Mouse (Mus musculus): ENCODE measurements around the gene Hist1h2an. TPM values are rescaled to one million over a fixed set of nuclear protein-coding genes. Genes with fewer than 3 reads are reported as not detected.
"Not testable (repeated sequence)": the region's sequence is repeated elsewhere in the genome, so short reads cannot be mapped to it uniquely, and the experiment has no call there.

Gene Hist1h2an
- polyA plus RNA-seq, 1 experiment, result 2.1 TPM

- H3K27me3 ChIP-seq (ENCODE audit: control insufficient read depth, insufficient read depth, low read length); H3K27ac ChIP-seq (ENCODE audit: control insufficient read depth, insufficient read depth, low read depth, low read length); H3K4me1 ChIP-seq (ENCODE audit: control insufficient read depth, insufficient read depth, low read length); H3K36me3 ChIP-seq (ENCODE audit: control insufficient read depth, insufficient read depth, low read length); H3K4me3 ChIP-seq (ENCODE audit: control insufficient read depth, low read depth, low read length): not testable (repeated sequence)
Observed at GRCm38 (mm10) chr13:21803058-21803457, 16.0 kb upstream of the Hist1h2an start.

- not testable (repeated sequence) for H3K4me1 ChIP-seq (ENCODE audit: control insufficient read depth, insufficient read depth, low read length); H3K27me3 ChIP-seq (ENCODE audit: control insufficient read depth, insufficient read depth, low read length); H3K27ac ChIP-seq (ENCODE audit: control insufficient read depth, insufficient read depth, low read depth, low read length); H3K4me3 ChIP-seq (ENCODE audit: control insufficient read depth, low read depth, low read length); H3K36me3 ChIP-seq (ENCODE audit: control insufficient read depth, insufficient read depth, low read length)
Observed at GRCm38 (mm10) chr13:21797163-21797562, 10.1 kb upstream of the Hist1h2an start.

DNA sequence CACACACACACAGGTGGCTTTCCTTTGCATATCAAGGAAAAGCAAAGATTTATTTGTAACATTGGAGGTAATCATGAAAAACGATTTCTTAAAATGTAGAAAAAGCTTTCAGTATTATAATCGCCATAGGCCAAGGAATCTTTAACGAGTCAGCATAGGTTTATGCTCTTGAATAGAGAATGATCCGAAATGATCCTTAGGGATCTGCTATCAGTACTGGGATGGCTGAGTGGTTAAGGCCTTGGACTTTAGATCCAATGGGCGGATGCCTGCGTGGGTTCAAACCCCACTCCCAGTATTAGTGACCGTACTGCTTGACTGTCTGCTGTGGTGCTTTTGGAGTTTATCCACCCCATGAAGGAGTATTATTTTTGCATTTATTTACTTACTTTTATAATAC, 8.6 kb upstream of the Hist1h2an start:
- TF ChIP-seq CTCF (IDR thresholded peaks at IDR 0.05; ENCODE audit: control insufficient read depth, insufficient read depth, insufficient replicate concordance, low read depth, low read length), result no peak
- TF ChIP-seq POLR2A (IDR thresholded peaks at IDR 0.05; ENCODE audit: control insufficient read depth, low read depth, low read length), result no peak
- Histone ChIP-seq H3K36me3 (ENCODE audit: control insufficient read depth, insufficient read depth, low read length) (no peaks in the 10 kb centered on the region), H3K4me3 (ENCODE audit: control insufficient read depth, low read depth, low read length) (no peak overlapping the region)

DNA sequence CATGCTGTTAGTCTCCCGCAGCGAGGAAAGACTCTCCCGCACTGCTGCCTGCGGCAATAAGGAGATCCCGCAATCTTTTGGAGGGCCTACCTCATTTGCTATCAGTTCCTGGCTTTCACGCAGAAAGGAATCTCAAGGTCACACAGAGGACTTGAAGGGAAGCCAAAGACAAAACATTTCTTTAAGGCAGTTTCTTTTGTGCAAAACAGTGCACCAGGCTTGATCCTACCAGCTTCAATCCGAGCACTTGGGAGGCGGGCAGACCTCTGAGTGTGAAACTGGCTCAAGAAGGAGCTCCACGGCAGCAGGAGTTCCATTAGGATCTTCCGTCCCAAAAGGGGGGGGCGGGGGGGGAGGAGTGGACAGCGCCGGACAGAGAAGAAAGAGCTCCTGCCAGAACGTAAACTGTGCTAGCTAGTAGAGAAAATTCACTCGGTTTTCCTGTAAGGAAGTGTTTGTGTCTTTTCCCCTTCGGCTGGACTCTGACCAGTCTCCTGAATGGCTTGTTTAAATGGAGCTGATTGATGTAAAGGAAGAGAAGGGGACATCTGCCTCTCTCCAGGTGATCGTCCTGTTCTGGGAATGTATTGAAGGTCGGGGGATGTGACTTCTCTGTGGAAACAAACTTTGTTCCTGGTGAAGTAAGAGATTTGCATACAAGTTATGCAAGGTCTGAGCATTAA, 3.7 kb upstream of the Hist1h2an start:
- Histone ChIP-seq H3K27ac (ENCODE audit: control insufficient read depth, insufficient read depth, low read depth, low read length) (no peak overlapping the region), H3K27me3 (ENCODE audit: control insufficient read depth, insufficient read depth, low read length) (no peaks in the 10 kb centered on the region), H3K4me3 (ENCODE audit: control insufficient read depth, low read depth, low read length) (peak overlapping the region; percentile 71), H3K36me3 (ENCODE audit: control insufficient read depth, insufficient read depth, low read length) (no peaks in the 10 kb centered on the region), H3K4me1 (ENCODE audit: control insufficient read depth, insufficient read depth, low read length) (peaks cover 2% of the 10 kb centered on the region; the same call in 1 of the 2 replicates)
- TF ChIP-seq POLR2A (IDR thresholded peaks at IDR 0.05; ENCODE audit: control insufficient read depth, low read depth, low read length) (no peak), CTCF (IDR thresholded peaks at IDR 0.05; ENCODE audit: control insufficient read depth, insufficient read depth, insufficient replicate concordance, low read depth, low read length) (no peak)

More for the DNA sequence above, 8.6 kb upstream of the Hist1h2an start:
- no peaks in the 10 kb centered on the region for H3K27me3 ChIP-seq (ENCODE audit: control insufficient read depth, insufficient read depth, low read length)
- H3K27ac ChIP-seq (ENCODE audit: control insufficient read depth, insufficient read depth, low read depth, low read length), result no peak overlapping the region
- H3K4me1 ChIP-seq (ENCODE audit: control insufficient read depth, insufficient read depth, low read length), result peaks cover 2% of the 10 kb centered on the region; the same call in 1 of the 2 replicates

- H3K36me3 ChIP-seq (ENCODE audit: control insufficient read depth, insufficient read depth, low read length), result no peaks in the 10 kb centered on the region
- H3K4me1 ChIP-seq (ENCODE audit: control insufficient read depth, insufficient read depth, low read length), result peaks cover 2% of the 10 kb centered on the region; the same call in 1 of the 2 replicates
- H3K4me3 ChIP-seq (ENCODE audit: control insufficient read depth, low read depth, low read length), result peak overlapping the region; percentile 63
- H3K27ac ChIP-seq (ENCODE audit: control insufficient read depth, insufficient read depth, low read depth, low read length), result no peak overlapping the region
- TF ChIP-seq POLR2A (IDR thresholded peaks at IDR 0.05; ENCODE audit: control insufficient read depth, low read depth, low read length), result no peak
- TF ChIP-seq CTCF (IDR thresholded peaks at IDR 0.05; ENCODE audit: control insufficient read depth, insufficient read depth, insufficient replicate concordance, low read depth, low read length), result no peak
- H3K27me3 ChIP-seq (ENCODE audit: control insufficient read depth, insufficient read depth, low read length), result no peaks in the 10 kb centered on the region
Observed at GRCm38 (mm10) chr13:21789925-21790324, 2.9 kb upstream of the Hist1h2an start.

GRCm38 (mm10) chr13:21787760-21788593, 959 bp upstream of the Hist1h2an start:
- peak overlapping the region; percentile 67 for H3K4me3 ChIP-seq (ENCODE audit: control insufficient read depth, low read depth, low read length)
- H3K4me1 ChIP-seq (ENCODE audit: control insufficient read depth, insufficient read depth, low read length), result peaks cover 4% of the 10 kb centered on the region
- H3K36me3 ChIP-seq (ENCODE audit: control insufficient read depth, insufficient read depth, low read length), result no peaks in the 10 kb centered on the region

DNA sequence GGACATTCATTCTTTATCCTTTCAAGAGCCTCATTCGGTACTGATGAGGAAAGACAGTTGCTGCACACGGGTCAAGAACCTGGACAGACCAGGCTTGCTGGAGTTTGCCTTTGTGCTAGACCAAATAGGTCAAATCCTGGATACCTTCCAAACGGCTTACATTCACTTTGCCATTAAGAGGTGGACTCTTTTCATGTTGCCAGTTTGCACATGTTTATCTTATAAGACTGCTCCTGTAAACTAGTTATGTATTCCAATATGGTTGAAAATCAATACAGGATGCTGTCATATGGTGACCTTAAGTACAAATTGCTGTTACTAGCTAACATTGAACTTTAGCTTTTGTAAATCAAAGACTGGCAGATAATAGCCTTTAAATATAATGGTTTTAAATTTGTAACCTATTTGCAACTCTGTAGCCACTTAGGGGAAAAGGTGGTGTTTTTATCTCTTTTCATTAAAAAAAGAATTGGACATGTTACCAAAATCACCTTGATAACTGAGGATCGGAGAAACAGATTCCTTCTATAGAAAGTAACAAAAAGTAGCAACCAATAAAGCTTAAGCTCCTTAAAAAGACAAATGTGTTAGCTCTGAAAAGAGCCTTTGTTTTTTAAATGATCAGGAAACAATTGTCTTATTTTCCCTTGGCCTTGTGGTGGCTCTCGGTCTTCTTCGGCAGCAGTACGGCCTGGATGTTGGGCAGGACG, 674 bp downstream of the Hist1h2an start:
- H3K27ac ChIP-seq (ENCODE audit: control insufficient read depth, insufficient read depth, low read depth, low read length), result peak overlapping the region; percentile 74
- H3K27me3 ChIP-seq (ENCODE audit: control insufficient read depth, insufficient read depth, low read length), result no peaks in the 10 kb centered on the region
- H3K4me3 ChIP-seq (ENCODE audit: control insufficient read depth, low read depth, low read length), result peak overlapping the region; percentile 73
- no peak for TF ChIP-seq CTCF (IDR thresholded peaks at IDR 0.05; ENCODE audit: control insufficient read depth, insufficient read depth, insufficient replicate concordance, low read depth, low read length)
- no peak for TF ChIP-seq POLR2A (IDR thresholded peaks at IDR 0.05; ENCODE audit: control insufficient read depth, low read depth, low read length)
- H3K4me1 ChIP-seq (ENCODE audit: control insufficient read depth, insufficient read depth, low read length), result peaks cover 7% of the 10 kb centered on the region
- no peaks in the 10 kb centered on the region for H3K36me3 ChIP-seq (ENCODE audit: control insufficient read depth, insufficient read depth, low read length)

More at GRCm38 (mm10) chr13:21787760-21788593, 959 bp upstream of the Hist1h2an start:
- H3K27me3 ChIP-seq (ENCODE audit: control insufficient read depth, insufficient read depth, low read length), result no peaks in the 10 kb centered on the region
- TF ChIP-seq CTCF (IDR thresholded peaks at IDR 0.05; ENCODE audit: control insufficient read depth, insufficient read depth, insufficient replicate concordance, low read depth, low read length) (no peak), POLR2A (IDR thresholded peaks at IDR 0.05; ENCODE audit: control insufficient read depth, low read depth, low read length) (no peak)
- peak overlapping the region; percentile 58 for H3K27ac ChIP-seq (ENCODE audit: control insufficient read depth, insufficient read depth, low read depth, low read length)
